Mouse (Mus musculus): ENCODE results near the gene Myl7.
A peak's percentile ranks its signal among the peaks of the same experiment; 100 is the strongest.
"Not testable (repeated sequence)": the region's sequence is repeated elsewhere in the genome, so short reads cannot be mapped to it uniquely, and the experiment has no call there.

Myl7 gene

GRCm38 (mm10) chr11:5898531-5898930, at the start of gene Myl7:
Myl7 (minus strand) TSS chr11:5898782.
- no peak for DNase-seq (ENCODE audit: inconsistent age in 2 of 2, low spot score in 1 of 2)

GRCm38 (mm10) chr11:5947796-5948195, 49.2 kb upstream of the Myl7 start:
- DNase-seq (ENCODE audit: inconsistent age in 2 of 2, low spot score in 1 of 2) = peak in 1 of 2 experiments; percentile 25

GRCm38 (mm10) chr11:5945096-5945495, 46.5 kb upstream of the Myl7 start:
- DNase-seq (ENCODE audit: inconsistent age in 2 of 2, low spot score in 1 of 2) = peak; percentile 84 to 93

GRCm38 (mm10) chr11:5942966-5943365, 44.4 kb upstream of the Myl7 start:
- peak in 1 of 2 experiments; percentile 29 for DNase-seq (ENCODE audit: inconsistent age in 2 of 2, low spot score in 1 of 2)

- DNase-seq (ENCODE audit: inconsistent age in 2 of 2, low spot score in 1 of 2) = not testable (repeated sequence)
Observed at GRCm38 (mm10) chr11:5934531-5934930, 35.9 kb upstream of the Myl7 start.

- DNase-seq (ENCODE audit: inconsistent age in 2 of 2, low spot score in 1 of 2) = peak in 1 of 2 experiments; percentile 63
Observed at GRCm38 (mm10) chr11:5931947-5932346, 33.4 kb upstream of the Myl7 start.

GRCm38 (mm10) chr11:5930578-5930977, 32.0 kb upstream of the Myl7 start:
- no peak for DNase-seq (ENCODE audit: inconsistent age in 2 of 2, low spot score in 1 of 2)

GRCm38 (mm10) chr11:5926696-5927220, 28.2 kb upstream of the Myl7 start:
- peak in 1 of 2 experiments; percentile 80 for DNase-seq (ENCODE audit: inconsistent age in 2 of 2, low spot score in 1 of 2)

- no peak for DNase-seq (ENCODE audit: inconsistent age in 2 of 2, low spot score in 1 of 2)
Observed at GRCm38 (mm10) chr11:5924699-5925098, 26.1 kb upstream of the Myl7 start.

- DNase-seq (ENCODE audit: inconsistent age in 2 of 2, low spot score in 1 of 2) = no peak
Observed at GRCm38 (mm10) chr11:5920323-5920960, 21.9 kb upstream of the Myl7 start.

- DNase-seq (ENCODE audit: inconsistent age in 2 of 2, low spot score in 1 of 2) = peak in 1 of 2 experiments; percentile 40
Observed at GRCm38 (mm10) chr11:5919606-5920005, 21.0 kb upstream of the Myl7 start.

- no peak for DNase-seq (ENCODE audit: inconsistent age in 2 of 2, low spot score in 1 of 2)
Observed at GRCm38 (mm10) chr11:5918111-5918510, 19.5 kb upstream of the Myl7 start.

GRCm38 (mm10) chr11:5916178-5916548, 17.6 kb upstream of the Myl7 start:
- no peak for DNase-seq (ENCODE audit: inconsistent age in 2 of 2, low spot score in 1 of 2)

- peak in 1 of 2 experiments; percentile 42 for DNase-seq (ENCODE audit: inconsistent age in 2 of 2, low spot score in 1 of 2)
Observed at GRCm38 (mm10) chr11:5915429-5916177, 17.0 kb upstream of the Myl7 start.

- peak in 1 of 2 experiments; percentile 46 for DNase-seq (ENCODE audit: inconsistent age in 2 of 2, low spot score in 1 of 2)
Observed at GRCm38 (mm10) chr11:5914940-5915339, 16.4 kb upstream of the Myl7 start.

- no peak for DNase-seq (ENCODE audit: inconsistent age in 2 of 2, low spot score in 1 of 2)
Observed at GRCm38 (mm10) chr11:5913936-5914335, 15.4 kb upstream of the Myl7 start.

GRCm38 (mm10) chr11:5913256-5913655, 14.7 kb upstream of the Myl7 start:
- DNase-seq (ENCODE audit: inconsistent age in 2 of 2, low spot score in 1 of 2) = no peak

- DNase-seq (ENCODE audit: inconsistent age in 2 of 2, low spot score in 1 of 2) = peak; percentile 45 to 82
Observed at GRCm38 (mm10) chr11:5912635-5913034, 14.1 kb upstream of the Myl7 start.

- DNase-seq (ENCODE audit: inconsistent age in 2 of 2, low spot score in 1 of 2) = no peak
Observed at GRCm38 (mm10) chr11:5908642-5909041, 10.1 kb upstream of the Myl7 start.

- no peak for DNase-seq (ENCODE audit: inconsistent age in 2 of 2, low spot score in 1 of 2)
Observed at GRCm38 (mm10) chr11:5907096-5907495, 8.5 kb upstream of the Myl7 start.

- DNase-seq (ENCODE audit: inconsistent age in 2 of 2, low spot score in 1 of 2) = no peak
Observed at GRCm38 (mm10) chr11:5905778-5906518, 7.4 kb upstream of the Myl7 start.
